Mouse (Mus musculus): ENCODE data around the gene Klhl29. TPM values are rescaled to one million over a fixed set of nuclear protein-coding genes. Genes with fewer than 3 reads are reported as not detected.
A peak's percentile ranks its signal among the peaks of the same experiment; 100 is the strongest.

The Klhl29 gene
- polyA plus RNA-seq, 1 experiment from 2014 or later = 3.4 TPM

- Histone ChIP-seq H3K36me3 (replicated peaks) (0 out of 2 replicates have a peak, but pooled peaks cover 3% of the 10 kb centered on the region), H3K4me3 (replicated peaks) (no peak overlapping the region), H3K27ac (0 out of 2 replicates have a peak overlapping the region, but pooled peaks have one; percentile 82), H3K4me2 (no peak overlapping the region), H3K4me1 (peaks cover 25% of the 10 kb centered on the region), H3K9me3 (no peaks in the 10 kb centered on the region), H3K27me3 (no peaks in the 10 kb centered on the region), H3K9ac (no peak overlapping the region)
- peak; percentile 2; the same call in 1 of the 2 replicates for ATAC-seq (ENCODE audit: low FRiP score)
- 49% methylated on average over 5 of the region's 5 CpGs for WGBS
These were observed 232.3 kb downstream of the Klhl29 start for GRCm38 (mm10) chr12:5143224-5143623.

GRCm38 (mm10) chr12:5142776-5143175, 232.7 kb downstream of the Klhl29 start:
- H3K27me3 ChIP-seq = no peaks in the 10 kb centered on the region
- no peak overlapping the region for H3K4me3 ChIP-seq (replicated peaks)
- 9% methylated on average over 3 of the region's 3 CpGs for WGBS
- H3K4me1 ChIP-seq = peaks cover 25% of the 10 kb centered on the region
- H3K36me3 ChIP-seq (replicated peaks) = 0 out of 2 replicates have a peak, but pooled peaks cover 3% of the 10 kb centered on the region
- H3K27ac ChIP-seq = no peak overlapping the region
- no peak overlapping the region for H3K9ac ChIP-seq
- peak; percentile 70 for ATAC-seq (ENCODE audit: low FRiP score)
- H3K4me2 ChIP-seq = no peak overlapping the region
- no peaks in the 10 kb centered on the region for H3K9me3 ChIP-seq

GRCm38 (mm10) chr12:5141040-5141439, 234.4 kb downstream of the Klhl29 start:
- Histone ChIP-seq H3K36me3 (replicated peaks) (0 out of 2 replicates have a peak, but pooled peaks cover 3% of the 10 kb centered on the region), H3K4me1 (peaks cover 25% of the 10 kb centered on the region), H3K4me3 (replicated peaks) (no peak overlapping the region), H3K9ac (no peak overlapping the region), H3K27me3 (no peaks in the 10 kb centered on the region), H3K9me3 (no peaks in the 10 kb centered on the region), H3K27ac (no peak overlapping the region), H3K4me2 (no peak overlapping the region)
- 79% methylated on average over 4 of the region's 4 CpGs for WGBS
- ATAC-seq (ENCODE audit: low FRiP score) = no peak

- Histone ChIP-seq H3K27ac (no peak overlapping the region), H3K9me3 (no peaks in the 10 kb centered on the region), H3K9ac (no peak overlapping the region), H3K36me3 (replicated peaks) (0 out of 2 replicates have a peak, but pooled peaks cover 3% of the 10 kb centered on the region), H3K4me1 (peaks cover 23% of the 10 kb centered on the region), H3K27me3 (no peaks in the 10 kb centered on the region), H3K4me2 (no peak overlapping the region), H3K4me3 (replicated peaks) (no peak overlapping the region)
- ATAC-seq (ENCODE audit: low FRiP score) = no peak
- 84% methylated on average over 4 of the region's 4 CpGs for WGBS
These were observed 236.2 kb downstream of the Klhl29 start for GRCm38 (mm10) chr12:5139302-5139701.

- Histone ChIP-seq H3K27me3 (no peaks in the 10 kb centered on the region), H3K9ac (no peak overlapping the region), H3K36me3 (replicated peaks) (0 out of 2 replicates have a peak, but pooled peaks cover 3% of the 10 kb centered on the region), H3K4me2 (no peak overlapping the region), H3K27ac (no peak overlapping the region), H3K9me3 (no peaks in the 10 kb centered on the region), H3K4me1 (peaks cover 7% of the 10 kb centered on the region; the same call in 1 of the 2 replicates), H3K4me3 (replicated peaks) (no peak overlapping the region)
- ATAC-seq (ENCODE audit: low FRiP score) = peak; percentile 76; the same call in 1 of the 2 replicates
- 20% methylated on average over 4 of the region's 4 CpGs for WGBS
These were observed 239.2 kb downstream of the Klhl29 start for GRCm38 (mm10) chr12:5136300-5136699.

GRCm38 (mm10) chr12:5129190-5129589, 246.3 kb downstream of the Klhl29 start:
- Histone ChIP-seq H3K4me2 (no peak overlapping the region), H3K9me3 (no peaks in the 10 kb centered on the region), H3K4me1 (peaks cover under 1% of the 10 kb centered on the region; the same call in 1 of the 2 replicates), H3K36me3 (replicated peaks) (no peaks in the 10 kb centered on the region), H3K4me3 (replicated peaks) (no peak overlapping the region), H3K9ac (no peak overlapping the region), H3K27ac (no peak overlapping the region), H3K27me3 (no peaks in the 10 kb centered on the region)
- no peak for ATAC-seq (ENCODE audit: low FRiP score)
- WGBS = 86% methylated on average over 4 of the region's 4 CpGs

- Histone ChIP-seq H3K36me3 (replicated peaks) (no peaks in the 10 kb centered on the region), H3K9ac (no peak overlapping the region), H3K9me3 (no peaks in the 10 kb centered on the region), H3K27me3 (no peaks in the 10 kb centered on the region), H3K4me3 (replicated peaks) (no peak overlapping the region), H3K4me1 (peaks cover 7% of the 10 kb centered on the region), H3K4me2 (no peak overlapping the region), H3K27ac (no peak overlapping the region)
- WGBS = 88% methylated on average over 7 of the region's 7 CpGs
- ATAC-seq (ENCODE audit: low FRiP score) = no peak
These were observed 249.6 kb downstream of the Klhl29 start for GRCm38 (mm10) chr12:5125907-5126306.

- Histone ChIP-seq H3K27ac (no peak overlapping the region), H3K4me1 (peaks cover 19% of the 10 kb centered on the region), H3K9ac (no peak overlapping the region), H3K4me2 (no peak overlapping the region), H3K36me3 (replicated peaks) (no peaks in the 10 kb centered on the region), H3K27me3 (no peaks in the 10 kb centered on the region), H3K4me3 (replicated peaks) (no peak overlapping the region), H3K9me3 (no peaks in the 10 kb centered on the region)
- ATAC-seq (ENCODE audit: low FRiP score) = no peak
- 66% methylated on average over 8 of the region's 8 CpGs for WGBS
These were observed 252.5 kb downstream of the Klhl29 start for GRCm38 (mm10) chr12:5122972-5123371.

- WGBS = 59% methylated on average over 6 of the region's 6 CpGs
- Histone ChIP-seq H3K27ac (no peak overlapping the region), H3K9ac (no peak overlapping the region), H3K4me3 (replicated peaks) (no peak overlapping the region), H3K4me1 (peaks cover 19% of the 10 kb centered on the region), H3K27me3 (no peaks in the 10 kb centered on the region), H3K36me3 (replicated peaks) (no peaks in the 10 kb centered on the region), H3K9me3 (no peaks in the 10 kb centered on the region), H3K4me2 (peak overlapping the region; percentile 50)
- ATAC-seq (ENCODE audit: low FRiP score) = peak; percentile 3; the same call in 1 of the 2 replicates
These were observed 255.2 kb downstream of the Klhl29 start for GRCm38 (mm10) chr12:5120249-5120648.

- Histone ChIP-seq H3K4me1 (peaks cover 19% of the 10 kb centered on the region), H3K36me3 (replicated peaks) (no peaks in the 10 kb centered on the region), H3K4me3 (replicated peaks) (peak overlapping the region; percentile 21), H3K27me3 (no peaks in the 10 kb centered on the region), H3K9me3 (no peaks in the 10 kb centered on the region), H3K27ac (no peak overlapping the region), H3K9ac (no peak overlapping the region), H3K4me2 (peak overlapping the region; percentile 50)
- 11% methylated on average over 15 of the region's 15 CpGs for WGBS
- ATAC-seq (ENCODE audit: low FRiP score) = peak; percentile 86
These were observed 255.8 kb downstream of the Klhl29 start for GRCm38 (mm10) chr12:5119726-5120125.

GRCm38 (mm10) chr12:5119286-5119685, 256.2 kb downstream of the Klhl29 start:
- ATAC-seq (ENCODE audit: low FRiP score) = no peak
- H3K36me3 ChIP-seq (replicated peaks) = no peaks in the 10 kb centered on the region
- H3K4me1 ChIP-seq = peaks cover 19% of the 10 kb centered on the region
- 61% methylated on average over 9 of the region's 9 CpGs for WGBS
- H3K27ac ChIP-seq = no peak overlapping the region
- H3K9me3 ChIP-seq = no peaks in the 10 kb centered on the region
- H3K27me3 ChIP-seq = no peaks in the 10 kb centered on the region
- H3K9ac ChIP-seq = no peak overlapping the region
- peak overlapping the region; percentile 50 for H3K4me2 ChIP-seq
- H3K4me3 ChIP-seq (replicated peaks) = peak overlapping the region; percentile 21

- Histone ChIP-seq H3K9me3 (no peaks in the 10 kb centered on the region), H3K27ac (no peak overlapping the region), H3K4me2 (no peak overlapping the region), H3K4me3 (replicated peaks) (no peak overlapping the region), H3K36me3 (replicated peaks) (no peaks in the 10 kb centered on the region), H3K9ac (no peak overlapping the region), H3K27me3 (no peaks in the 10 kb centered on the region), H3K4me1 (peaks cover 13% of the 10 kb centered on the region)
- WGBS = 82% methylated on average over 5 of the region's 5 CpGs
- no peak for ATAC-seq (ENCODE audit: low FRiP score)
These were observed 258.9 kb downstream of the Klhl29 start for GRCm38 (mm10) chr12:5116605-5117004.

- WGBS = 76% methylated on average over 4 of the region's 4 CpGs
- H3K27me3 ChIP-seq = no peaks in the 10 kb centered on the region
- peaks cover 4% of the 10 kb centered on the region for H3K4me1 ChIP-seq
- no peak overlapping the region for H3K9ac ChIP-seq
- H3K4me3 ChIP-seq (replicated peaks) = no peak overlapping the region
- H3K27ac ChIP-seq = no peak overlapping the region
- H3K4me2 ChIP-seq = no peak overlapping the region
- ATAC-seq (ENCODE audit: low FRiP score) = no peak
- H3K36me3 ChIP-seq (replicated peaks) = no peaks in the 10 kb centered on the region
- H3K9me3 ChIP-seq = no peaks in the 10 kb centered on the region
These were observed 260.9 kb downstream of the Klhl29 start for GRCm38 (mm10) chr12:5114631-5115030.

Measured in forebrain, embryonic 12.5 days (tissue).